Mouse (Mus musculus) kidney, embryonic 16.5 days (tissue): ENCODE results near the gene Copg2. TPM values are rescaled to one million over a fixed set of nuclear protein-coding genes. Genes with fewer than 3 reads are reported as not detected.
"Not testable (repeated sequence)": the region's sequence is repeated elsewhere in the genome, so short reads cannot be mapped to it uniquely, and the experiment has no call there.

Experiments
- ATAC-seq: fragments of 200-750 bp; cut with Nextera tagmentation; 2 replicates; pipeline ENCODE4 v1.8.0; 2017; ENCODE audit warnings: moderate TSS enrichment; ENCODE audit not compliant: low FRiP score, low TSS enrichment
- H3K27ac ChIP-seq: fragments of 300-500 bp; sonication (generic); 2 replicates; pipeline ENCODE4 v1.5.1; 2014; ENCODE audit warnings: low read length
- H3K27me3 ChIP-seq: fragments of 300-500 bp; sonication (generic); 2 replicates; pipeline ENCODE4 v1.6.1; 2014; ENCODE audit warnings: low read length, control low read depth, mixed read lengths; ENCODE audit not compliant: insufficient read depth
- H3K36me3 ChIP-seq: fragments of 300-500 bp; sonication (generic); 2 replicates; pipeline ENCODE4 v1.6.1; 2014; ENCODE audit warnings: low read length, control low read depth, mixed read lengths; ENCODE audit not compliant: insufficient read depth
- H3K4me1 ChIP-seq: fragments of 300-500 bp; sonication (generic); 2 replicates; pipeline ENCODE4 v1.6.1; 2014; ENCODE audit warnings: low read length, control low read depth, mixed read lengths; ENCODE audit not compliant: insufficient read depth
- H3K4me2 ChIP-seq: fragments of 300-500 bp; sonication (generic); replicated peaks from 2 replicates; pipeline ENCODE4 v1.6.1; 2014; ENCODE audit warnings: low read depth, low read length
- H3K4me3 ChIP-seq: fragments of 300-500 bp; sonication (generic); 2 replicates; pipeline ENCODE4 v1.5.1; 2014; ENCODE audit warnings: mild to moderate bottlenecking, low read length
- H3K9ac ChIP-seq: fragments of 300-500 bp; sonication (generic); replicated peaks from 2 replicates; pipeline ENCODE4 v1.6.1; 2014; ENCODE audit warnings: low read length
- H3K9me3 ChIP-seq: fragments of 300-500 bp; sonication (generic); 2 replicates; pipeline ENCODE4 v1.6.1; 2016; ENCODE audit warnings: low read length, control low read depth
- WGBS: fragments of 180-500 bp; shearing (Covaris S2); extraction: QIAGEN DNeasy Blood & Tissue Kit; methylation state at CpG from one replicate; pipeline ENCODE4 v1.1.7; 2014; 5-methylcytosine and 5-hydroxymethylcytosine counted together
- polyA plus RNA-seq: library from polyadenylated mRNA; unstranded; fragments of >200 nt; fragmentation: Nextera tagmentation; extraction: Ambion mirVana; gene quantifications from 2 replicates; pipeline ENCODE4 v1.2.1, GENCODE M21; 2015

Gene Copg2
- polyA plus RNA-seq, 1 experiment from 2014 or later = 21.8 TPM

DNA sequence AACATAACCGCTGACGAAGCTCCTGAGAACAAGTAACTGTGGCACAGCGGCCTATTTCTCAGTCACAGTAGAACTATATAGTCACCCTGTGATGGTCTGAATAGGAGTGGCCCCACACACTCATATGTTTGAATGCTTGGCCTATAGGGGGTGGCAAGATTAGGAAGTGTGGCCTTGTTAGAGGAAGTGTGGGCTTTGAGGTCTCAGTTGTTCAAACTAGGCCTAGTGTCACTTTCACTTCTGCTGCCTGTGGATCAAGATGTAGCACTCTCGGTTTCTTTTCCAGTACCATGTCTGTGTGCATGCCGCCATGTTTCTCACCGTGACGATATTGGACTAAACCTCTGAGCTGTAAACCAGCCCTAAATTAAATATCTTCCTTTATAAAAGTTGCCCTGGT lies 40.6 kb downstream of the Copg2 start:
- Histone ChIP-seq H3K4me2 (no peak overlapping the region), H3K9ac (no peak overlapping the region), H3K36me3 (peaks cover 17% of the 10 kb centered on the region; the same call in 1 of the 2 replicates), H3K27me3 (no peaks in the 10 kb centered on the region), H3K4me1 (no peaks in the 10 kb centered on the region), H3K27ac (no peak overlapping the region), H3K9me3 (no peaks in the 10 kb centered on the region), H3K4me3 (no peak overlapping the region)
- 96% methylated on average over 7 of the region's 7 CpGs for WGBS
- no peak for ATAC-seq

DNA sequence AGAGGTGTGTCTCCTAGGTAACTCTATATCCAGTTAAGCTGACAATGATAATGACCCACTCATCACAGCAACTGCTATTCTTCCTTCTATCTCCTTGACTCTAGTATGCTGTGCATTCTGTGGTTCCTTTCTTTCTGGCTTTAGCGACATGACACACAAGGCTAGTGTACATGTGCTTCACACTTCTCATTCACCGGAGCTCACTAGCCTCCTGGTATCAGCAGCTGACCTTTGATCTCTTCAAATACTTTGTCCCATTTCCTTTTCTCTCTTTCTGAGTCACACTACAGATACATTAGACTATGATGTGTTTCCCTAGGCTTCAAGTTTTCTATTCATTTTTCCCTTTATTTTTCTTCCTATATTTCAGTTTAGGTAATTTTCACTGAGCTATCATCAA lies 41.4 kb downstream of the Copg2 start:
- Histone ChIP-seq H3K9ac (no peak overlapping the region), H3K4me1 (no peaks in the 10 kb centered on the region), H3K9me3 (no peaks in the 10 kb centered on the region), H3K27ac (no peak overlapping the region), H3K4me3 (no peak overlapping the region), H3K27me3 (no peaks in the 10 kb centered on the region), H3K36me3 (peaks cover 17% of the 10 kb centered on the region; the same call in 1 of the 2 replicates), H3K4me2 (no peak overlapping the region)
- ATAC-seq = no peak
- 85% methylated on average over 2 of the region's 2 CpGs for WGBS

DNA sequence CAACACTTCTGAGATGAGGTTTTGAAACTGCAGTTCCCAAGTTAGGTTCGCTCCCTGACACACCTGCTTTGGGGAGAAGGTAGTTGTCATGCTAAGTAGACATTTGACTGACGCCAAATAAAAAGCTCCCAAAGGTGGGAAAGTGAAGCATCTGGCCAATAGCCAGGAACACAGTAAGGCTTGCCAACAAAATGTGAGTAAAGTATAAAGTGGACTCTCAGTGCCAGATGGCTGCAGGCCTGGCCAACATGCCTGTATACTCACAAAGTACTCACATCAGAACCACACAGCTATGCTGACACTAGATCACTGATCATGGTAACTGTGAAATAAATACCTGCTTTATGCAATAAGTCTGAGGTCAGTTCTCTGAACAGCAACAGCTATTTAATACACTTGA lies 46.8 kb downstream of the Copg2 start:
- H3K4me3 ChIP-seq = no peak overlapping the region
- WGBS = 68% methylated on average over 2 of the region's 2 CpGs
- H3K4me2 ChIP-seq = no peak overlapping the region
- no peaks in the 10 kb centered on the region for H3K27me3 ChIP-seq
- H3K9ac ChIP-seq = no peak overlapping the region
- H3K9me3 ChIP-seq = no peaks in the 10 kb centered on the region
- H3K36me3 ChIP-seq = 0 out of 2 replicates have a peak, but pooled peaks cover 3% of the 10 kb centered on the region
- no peak overlapping the region for H3K27ac ChIP-seq
- H3K4me1 ChIP-seq = no peaks in the 10 kb centered on the region
- ATAC-seq = no peak

DNA sequence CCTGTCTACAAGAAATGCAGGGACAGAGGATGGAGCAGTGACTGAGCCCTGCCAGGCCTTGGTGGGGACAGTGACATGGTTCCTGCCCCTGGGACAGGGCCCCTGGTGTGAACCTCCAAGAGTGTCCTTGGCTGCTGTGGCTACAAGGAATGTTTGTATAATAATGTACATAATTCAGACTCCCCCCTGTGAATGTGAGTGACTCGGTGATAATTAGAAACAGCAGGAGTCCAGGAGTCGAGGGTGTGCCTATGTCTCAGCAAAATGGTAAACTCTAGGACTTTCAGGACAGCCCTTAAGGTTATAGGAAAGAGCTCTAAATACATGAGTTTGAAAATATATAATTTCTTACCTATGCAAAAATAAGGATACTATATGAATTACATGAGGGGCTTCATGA lies 64.4 kb downstream of the Copg2 start:
- WGBS = 76% methylated on average over 2 of the region's 2 CpGs
- Histone ChIP-seq H3K9me3 (no peaks in the 10 kb centered on the region), H3K27me3 (no peaks in the 10 kb centered on the region)

DNA sequence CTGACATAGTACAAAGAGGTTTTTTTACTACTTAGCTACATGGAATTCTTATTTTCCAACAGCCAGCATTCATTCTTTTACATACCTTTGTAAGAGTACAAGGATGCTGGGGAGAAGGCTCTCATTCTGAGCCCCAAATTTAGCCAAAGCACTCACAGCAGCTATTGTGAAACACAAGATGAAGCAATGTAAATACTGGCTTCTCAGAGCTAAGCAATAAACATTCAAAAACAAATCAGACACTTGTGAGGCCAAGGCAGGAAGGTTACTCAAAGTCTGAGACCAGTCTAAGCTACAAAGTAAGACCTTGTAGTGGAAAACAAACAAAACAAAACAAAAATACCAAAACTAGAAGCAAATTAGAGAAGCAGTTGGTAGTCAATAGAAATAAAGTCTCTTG lies 83.0 kb downstream of the Copg2 start:
- Histone ChIP-seq H3K9ac (no peak overlapping the region), H3K9me3 (no peaks in the 10 kb centered on the region), H3K4me3 (no peak overlapping the region), H3K36me3 (0 out of 2 replicates have a peak, but pooled peaks cover 4% of the 10 kb centered on the region), H3K27ac (no peak overlapping the region), H3K4me1 (no peaks in the 10 kb centered on the region), H3K27me3 (no peaks in the 10 kb centered on the region), H3K4me2 (no peak overlapping the region)
- no peak for ATAC-seq

More for the DNA sequence above, 64.4 kb downstream of the Copg2 start:
- Histone ChIP-seq H3K4me1 (no peaks in the 10 kb centered on the region), H3K4me3 (no peak overlapping the region), H3K27ac (no peak overlapping the region), H3K9ac (no peak overlapping the region), H3K36me3 (peaks cover 3% of the 10 kb centered on the region; the same call in 1 of the 2 replicates), H3K4me2 (no peak overlapping the region)
- ATAC-seq = no peak

DNA sequence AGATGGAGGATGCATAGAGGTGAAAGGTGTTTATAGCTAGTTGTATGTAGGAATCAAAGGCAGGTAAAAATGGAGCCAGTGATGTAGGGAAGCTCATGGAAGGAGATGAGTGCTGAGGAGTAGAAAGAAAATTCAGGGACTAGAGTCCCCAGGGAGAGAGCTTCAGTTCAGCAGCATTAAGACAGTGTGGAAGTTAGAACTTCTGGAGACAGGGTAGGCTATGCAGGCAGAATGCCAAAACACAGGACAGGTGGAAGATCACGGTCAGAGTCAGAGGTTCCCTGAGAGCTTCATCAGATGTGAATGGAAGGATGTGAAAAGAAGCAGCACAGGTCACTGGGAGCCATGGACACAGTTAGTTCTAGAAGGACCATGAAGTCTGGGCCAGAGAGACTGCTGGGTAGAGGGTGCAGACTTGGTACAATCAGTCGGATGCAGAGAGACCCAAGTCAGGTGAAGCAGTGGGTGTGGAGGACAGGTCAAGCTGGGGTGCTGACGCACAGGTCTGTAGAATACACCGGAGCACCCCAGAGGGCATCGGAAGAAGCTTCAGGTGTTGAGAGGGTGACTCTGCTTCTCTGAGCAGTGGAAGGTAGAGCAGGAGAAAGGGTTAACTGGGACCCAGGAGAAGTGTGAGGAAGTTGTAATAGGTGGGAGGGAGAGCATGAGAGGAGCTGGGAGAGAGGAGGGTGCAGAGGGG lies 91.4 kb downstream of the Copg2 start:
- Histone ChIP-seq H3K4me1 (no peaks in the 10 kb centered on the region), H3K36me3 (peaks cover 10% of the 10 kb centered on the region; the same call in 1 of the 2 replicates), H3K9ac (no peak overlapping the region), H3K27ac (no peak overlapping the region), H3K4me3 (no peak overlapping the region), H3K4me2 (no peak overlapping the region), H3K9me3 (no peaks in the 10 kb centered on the region), H3K27me3 (no peaks in the 10 kb centered on the region)
- 95% methylated on average over 5 of the region's 5 CpGs for WGBS
- ATAC-seq = peak; percentile 61

DNA sequence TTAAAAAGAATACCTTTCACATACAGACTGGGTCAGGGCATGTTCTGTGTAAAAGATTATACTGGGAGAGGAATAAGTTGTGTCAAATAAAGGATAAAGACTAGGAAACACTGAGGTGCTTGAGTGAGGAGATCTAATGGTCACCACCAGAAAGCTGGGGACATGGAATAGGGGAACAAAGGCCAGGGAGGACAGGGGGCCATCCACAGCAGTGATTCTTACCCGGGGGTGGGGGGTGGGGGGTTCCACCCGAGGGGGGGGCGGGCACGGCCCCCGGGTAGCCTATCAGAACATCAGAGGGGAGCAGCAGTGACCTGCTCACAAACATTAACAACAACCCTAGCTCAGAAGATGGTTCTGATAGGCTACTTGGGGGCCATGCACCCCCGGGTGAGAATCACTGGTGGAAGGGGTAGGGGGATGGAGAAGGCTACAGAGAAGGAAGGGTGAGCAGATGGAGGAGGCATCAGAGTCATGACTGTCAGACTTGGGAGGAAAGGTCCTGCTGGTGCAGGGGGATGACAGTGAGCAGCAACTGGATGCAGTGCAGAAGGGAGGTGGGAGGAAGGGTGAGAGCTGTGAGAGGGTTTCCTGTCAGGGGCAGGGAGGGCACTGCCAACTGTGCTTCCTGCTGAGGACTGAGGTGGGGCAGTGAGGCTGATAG lies 92.1 kb downstream of the Copg2 start:
- H3K27me3 ChIP-seq, H3K9ac ChIP-seq, H3K36me3 ChIP-seq, H3K27ac ChIP-seq, H3K4me3 ChIP-seq, H3K4me2 ChIP-seq, H3K4me1 ChIP-seq, H3K9me3 ChIP-seq: not testable (repeated sequence)
- WGBS = 75% methylated on average over 6 of the region's 6 CpGs
- peak; percentile 88 for ATAC-seq

DNA sequence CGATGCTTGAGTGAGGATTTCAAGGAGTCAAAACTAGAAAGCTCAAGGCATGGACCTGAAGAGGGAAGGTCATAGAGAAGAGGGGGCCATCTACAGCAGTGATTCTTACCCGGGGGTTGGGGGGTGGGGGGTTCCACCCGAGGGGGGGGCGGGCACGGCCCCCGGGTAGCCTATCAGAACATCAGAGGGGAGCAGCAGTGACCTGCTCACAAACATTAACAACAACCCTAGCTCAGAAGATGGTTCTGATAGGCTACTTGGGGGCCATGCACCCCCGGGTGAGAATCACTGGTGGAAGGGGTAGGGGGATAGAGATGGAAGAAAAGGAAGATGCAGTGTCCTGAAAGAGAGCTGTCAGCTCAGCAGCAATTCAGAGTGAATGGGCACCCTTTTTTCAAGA lies 93.7 kb downstream of the Copg2 start:
- not testable (repeated sequence) for H3K9me3 ChIP-seq, H3K27ac ChIP-seq, H3K36me3 ChIP-seq, H3K4me3 ChIP-seq, H3K4me1 ChIP-seq, H3K9ac ChIP-seq, H3K27me3 ChIP-seq, H3K4me2 ChIP-seq
- ATAC-seq = peak; percentile 59
- 86% methylated on average over 7 of the region's 7 CpGs for WGBS

DNA sequence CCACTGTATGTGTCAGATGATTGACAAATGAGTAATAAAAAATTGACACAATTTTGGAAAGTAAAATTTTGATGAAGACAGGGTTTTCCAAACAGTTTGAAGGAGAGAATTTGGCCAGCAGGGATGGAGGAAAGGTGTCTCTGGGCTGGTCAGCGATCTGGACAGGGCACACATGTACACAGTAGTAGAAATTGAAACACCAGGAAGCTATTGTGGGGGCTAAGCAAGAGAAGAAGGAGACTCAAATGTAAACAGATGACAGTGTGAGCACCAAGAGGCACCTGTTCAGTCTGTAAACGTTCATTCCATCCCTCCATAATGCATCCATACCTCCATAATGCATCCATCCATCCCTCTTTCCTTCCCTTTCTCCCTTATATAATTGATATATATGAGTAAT lies 145.4 kb downstream of the Copg2 start:
- Histone ChIP-seq H3K9me3 (no peaks in the 10 kb centered on the region), H3K9ac (no peak overlapping the region), H3K27me3 (no peaks in the 10 kb centered on the region), H3K36me3 (peaks cover 25% of the 10 kb centered on the region), H3K27ac (no peak overlapping the region), H3K4me3 (no peak overlapping the region), H3K4me2 (no peak overlapping the region), H3K4me1 (no peaks in the 10 kb centered on the region)
- no peak for ATAC-seq
- 65% methylated on average over 2 of the region's 2 CpGs for WGBS

DNA sequence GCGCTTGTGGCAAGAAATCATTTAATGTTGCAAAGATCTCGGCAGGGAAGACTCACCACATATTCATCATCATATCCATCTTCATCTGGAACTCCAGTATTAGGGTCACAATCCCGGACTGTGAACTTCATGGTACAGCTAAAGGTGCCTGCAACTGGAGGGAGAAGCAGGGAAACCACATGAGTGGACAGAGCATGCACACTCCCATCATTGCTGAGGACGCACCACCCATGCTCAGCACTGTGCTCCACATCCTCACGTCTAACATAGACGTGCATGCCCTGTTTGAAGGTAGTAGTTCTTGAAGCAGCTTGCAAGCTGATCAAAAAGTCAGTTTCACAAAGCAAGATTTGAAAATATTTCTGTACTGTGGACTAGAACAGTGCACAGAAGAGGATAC lies 146.1 kb downstream of the Copg2 start:
- ATAC-seq = peak; percentile 77; the same call in 1 of the 2 replicates

More for the DNA sequence above, 146.1 kb downstream of the Copg2 start:
- Histone ChIP-seq H3K27ac (no peak overlapping the region), H3K27me3 (no peaks in the 10 kb centered on the region), H3K4me2 (no peak overlapping the region), H3K9ac (no peak overlapping the region), H3K4me3 (no peak overlapping the region), H3K4me1 (no peaks in the 10 kb centered on the region), H3K36me3 (peaks cover 27% of the 10 kb centered on the region), H3K9me3 (no peaks in the 10 kb centered on the region)
- 68% methylated on average over 6 of the region's 6 CpGs for WGBS
